Comparison of ENCODE assay signal across 15 mouse cellular contexts in genomic region chr10:43601039-43601438, GRCm38 (mm10). TPM values are rescaled to one million over a fixed set of nuclear protein-coding genes. Genes with fewer than 3 reads are reported as not detected.
DNase-seq lines count a peak whose midpoint lies in the region; ATAC-seq and TF ChIP-seq lines count a peak whose summit lies in the region.
"Had no signal": no experiment of that assay in that cellular context is flagged by ENCODE, and none has a peak within 500 bp of the region (broad histone marks: within the 10 kb centered on the region; RNA-seq: fewer than 3 reads in every experiment).

No protein-coding gene starts in this region.

- 0 out of 2 replicates have a peak overlapping the region, but pooled peaks have one; percentile 25 for H3K27ac ChIP-seq in heart, embryonic 10.5 days
- peak overlapping the region; percentile 39; the same call in 1 of the 2 replicates for H3K27ac ChIP-seq in kidney, embryonic 14.5 days (ENCODE audit: low read depth, low read length)
- peak overlapping the region; percentile 76 for H3K27ac ChIP-seq in forebrain, postnatal 0 days (ENCODE audit: low read depth, low read length)
- H3K27ac ChIP-seq in stomach, embryonic 14.5 days (ENCODE audit: low read length) = no peak overlapping the region

- no peak for TF ChIP-seq CTCF in forebrain, postnatal 0 days (IDR thresholded peaks at IDR 0.05; ENCODE audit: low read depth)

- no peaks in the 10 kb centered on the region for H3K9me3 ChIP-seq in heart, embryonic 10.5 days
- H3K9me3 ChIP-seq in kidney, embryonic 14.5 days (ENCODE audit: control insufficient read depth, low read length) = no peaks in the 10 kb centered on the region
- no peaks in the 10 kb centered on the region for H3K9me3 ChIP-seq in forebrain, postnatal 0 days (ENCODE audit: low read length)
- H3K9me3 ChIP-seq in stomach, embryonic 14.5 days (ENCODE audit: control insufficient read depth, low read depth, low read length) = no peaks in the 10 kb centered on the region
- H3K9me3 ChIP-seq: liver, embryonic 13.5 days had no signal

- H3K36me3 ChIP-seq in heart, embryonic 10.5 days = no peaks in the 10 kb centered on the region
- H3K36me3 ChIP-seq in kidney, embryonic 14.5 days (ENCODE audit: control insufficient read depth, insufficient read depth, low read length) = no peaks in the 10 kb centered on the region
- no peaks in the 10 kb centered on the region for H3K36me3 ChIP-seq in forebrain, postnatal 0 days (ENCODE audit: insufficient read depth)
- no peaks in the 10 kb centered on the region for H3K36me3 ChIP-seq in stomach, embryonic 14.5 days (ENCODE audit: control insufficient read depth, insufficient read depth, low read length)

- no peak for DNase-seq in heart, embryonic 10.5 days (ENCODE audit: low spot score)
- no peak for DNase-seq in heart, adult 9 months (ENCODE audit: low spot score in 2 of 2)
- DNase-seq in kidney, postnatal 4 days = no peak
- no peak for DNase-seq in forebrain, postnatal 0 days
- no peak for DNase-seq in gastrocnemius, adult 18-20 months (ENCODE audit: low spot score)
- DNase-seq: B cell, adult 2 months; cerebellum, adult 9-11 months; heart, postnatal 10 days; kidney, adult 2 months; liver, embryonic 13.5 days; lung, postnatal 14 days; spleen, adult 18-20 months; thymus, postnatal 4 days had no signal

- H3K4me1 ChIP-seq in heart, embryonic 10.5 days = peaks cover 24% of the 10 kb centered on the region
- H3K4me1 ChIP-seq in kidney, embryonic 14.5 days (ENCODE audit: control insufficient read depth, insufficient read depth, low read length) = 0 out of 2 replicates have a peak, but pooled peaks cover 9% of the 10 kb centered on the region
- peaks cover 8% of the 10 kb centered on the region for H3K4me1 ChIP-seq in forebrain, postnatal 0 days (ENCODE audit: insufficient read depth)
- peaks cover 22% of the 10 kb centered on the region for H3K4me1 ChIP-seq in stomach, embryonic 14.5 days (ENCODE audit: control insufficient read depth, insufficient read depth, low read length)

- H3K9ac ChIP-seq in kidney, embryonic 14.5 days (ENCODE audit: low read depth, low read length) = no peak overlapping the region
- no peak overlapping the region for H3K9ac ChIP-seq in forebrain, postnatal 0 days
- no peak overlapping the region for H3K9ac ChIP-seq in stomach, embryonic 14.5 days (replicated peaks; ENCODE audit: low read depth, low read length)
- H3K9ac ChIP-seq: liver, embryonic 13.5 days had no signal

- 78% methylated on average over 1 of the region's 1 CpGs for WGBS in heart, embryonic 10.5 days
- 84% methylated on average over 1 of the region's 1 CpGs for WGBS in kidney, embryonic 14.5 days
- 80% methylated on average over 1 of the region's 1 CpGs for WGBS in forebrain, postnatal 0 days
- WGBS in stomach, embryonic 14.5 days = 66% methylated on average over 1 of the region's 1 CpGs

- no peaks in the 10 kb centered on the region for H3K27me3 ChIP-seq in heart, embryonic 10.5 days (ENCODE audit: insufficient read depth, poor library complexity, severe bottlenecking)
- no peaks in the 10 kb centered on the region for H3K27me3 ChIP-seq in kidney, embryonic 14.5 days (ENCODE audit: control insufficient read depth, insufficient read depth, low read length)
- H3K27me3 ChIP-seq in forebrain, postnatal 0 days (ENCODE audit: insufficient read depth, low read length) = no peaks in the 10 kb centered on the region
- no peaks in the 10 kb centered on the region for H3K27me3 ChIP-seq in stomach, embryonic 14.5 days (ENCODE audit: control insufficient read depth, insufficient read depth, low read length)
- H3K27me3 ChIP-seq: liver, embryonic 13.5 days had no signal

- no peak overlapping the region for H3K4me3 ChIP-seq in heart, embryonic 10.5 days
- H3K4me3 ChIP-seq in kidney, embryonic 14.5 days (ENCODE audit: low read length) = no peak overlapping the region
- no peak overlapping the region for H3K4me3 ChIP-seq in forebrain, postnatal 0 days (ENCODE audit: low read depth, low read length)
- no peak overlapping the region for H3K4me3 ChIP-seq in stomach, embryonic 14.5 days (ENCODE audit: low read depth, low read length)
- H3K4me3 ChIP-seq: liver, embryonic 13.5 days had no signal

- H3K4me2 ChIP-seq in kidney, embryonic 14.5 days (replicated peaks; ENCODE audit: low read depth, low read length) = no peak overlapping the region
- no peak overlapping the region for H3K4me2 ChIP-seq in forebrain, postnatal 0 days (ENCODE audit: low read depth)
- peak overlapping the region; percentile 19 for H3K4me2 ChIP-seq in stomach, embryonic 14.5 days (replicated peaks; ENCODE audit: low read depth, low read length)
- H3K4me2 ChIP-seq: liver, embryonic 13.5 days had no signal

- peak; percentile 74; the same call in 1 of the 2 replicates for ATAC-seq in kidney, embryonic 14.5 days (ENCODE audit: low FRiP score, low TSS enrichment)
- no peak for ATAC-seq in forebrain, postnatal 0 days
- ATAC-seq in stomach, embryonic 14.5 days (ENCODE audit: insufficient number of reproducible peaks, insufficient read depth, low FRiP score, low read depth) = no peak

RNA-seq across cellular contexts. Expression of gene Cd24a, which starts 23.0 kb away (rescaled TPM):
- 108 and 192 TPM in 2 replicates for polyA plus RNA-seq in heart, embryonic 10.5 days (2016; fragmentation: Nextera tagmentation; extraction: Ambion mirVana)
- polyA plus RNA-seq in kidney, embryonic 14.5 days (2014; fragmentation: Nextera tagmentation; extraction: Ambion mirVana) = 609 and 623 TPM in 2 replicates
- total RNA-seq in forebrain, postnatal 0 days (2014; rRNA removed) = 1,087 and 1,453 TPM in 2 replicates
- polyA plus RNA-seq in forebrain, postnatal 0 days (2015; fragmentation: Nextera tagmentation; extraction: Ambion mirVana) = 668 and 889 TPM in 2 replicates
- 351 and 380 TPM in 2 replicates for polyA plus RNA-seq in stomach, embryonic 14.5 days (2014; fragmentation: Nextera tagmentation; extraction: Ambion mirVana)
- 100 to 1,000 TPM; 173 to 219 TPM for total RNA-seq in gastrocnemius, adult 18-20 months (2021)
